Mouse (Mus musculus) lung, embryonic 16.5 days (tissue): ENCODE data around the gene Cnn1. TPM values are rescaled to one million over a fixed set of nuclear protein-coding genes. Genes with fewer than 3 reads are reported as not detected.

Source experiments
- ATAC-seq: fragments of 200-750 bp; cut with Nextera tagmentation; 2 replicates; pipeline ENCODE4 v1.8.0; 2017; ENCODE audit warnings: low read depth, mild to moderate bottlenecking, moderate library complexity
- H3K27ac ChIP-seq: fragments of 300-500 bp; sonication (generic); 2 replicates; pipeline ENCODE4 v1.5.1; 2014; ENCODE audit warnings: mild to moderate bottlenecking, control low read depth, low read length
- H3K27me3 ChIP-seq: fragments of 300-500 bp; sonication (generic); 2 replicates; pipeline ENCODE4 v1.6.1; 2014; ENCODE audit warnings: low read depth, low read length, mixed read lengths; ENCODE audit not compliant: control insufficient read depth, insufficient read depth
- H3K36me3 ChIP-seq: fragments of 300-500 bp; sonication (generic); 2 replicates; pipeline ENCODE4 v1.6.1; 2014; ENCODE audit warnings: low read length; ENCODE audit not compliant: control insufficient read depth, insufficient read depth
- H3K4me1 ChIP-seq: fragments of 300-500 bp; sonication (generic); replicated peaks from 2 replicates; pipeline ENCODE4 v1.6.1; 2014; ENCODE audit warnings: low read length, mixed read lengths; ENCODE audit not compliant: control insufficient read depth, insufficient read depth
- H3K4me2 ChIP-seq: fragments of 300-500 bp; sonication (generic); 2 replicates; pipeline ENCODE4 v1.6.1; 2014; ENCODE audit warnings: low read depth, low read length, control low read depth
- H3K4me3 ChIP-seq: fragments of 300-500 bp; sonication (generic); 2 replicates; pipeline ENCODE4 v1.5.1; 2014; ENCODE audit warnings: mild to moderate bottlenecking, low read length, control low read depth
- H3K9ac ChIP-seq: fragments of 300-500 bp; sonication (generic); 2 replicates; pipeline ENCODE4 v1.6.1; 2014; ENCODE audit warnings: low read length, control low read depth
- H3K9me3 ChIP-seq: fragments of 300-500 bp; sonication (generic); 2 replicates; pipeline ENCODE4 v1.6.1; 2016; ENCODE audit warnings: low read length; ENCODE audit not compliant: control insufficient read depth
- WGBS: fragments of 180-500 bp; shearing (Covaris S2); extraction: QIAGEN DNeasy Blood & Tissue Kit; methylation state at CpG from one replicate; pipeline ENCODE4 v1.1.7; 2014; 5-methylcytosine and 5-hydroxymethylcytosine counted together
- polyA plus RNA-seq: library from polyadenylated mRNA; unstranded; fragments of >200 nt; fragmentation: Nextera tagmentation; extraction: Ambion mirVana; gene quantifications from 2 replicates; pipeline ENCODE4 v1.2.1, GENCODE M21; 2015

Gene Cnn1
- 44.6 and 49.5 TPM in 2 replicates for polyA plus RNA-seq

GRCm38 (mm10) chr9:22098993-22099696, at the start of gene Cnn1:
TSS of gene Cnn1 (plus strand) at chr9:22099216.
- H3K27ac ChIP-seq, result no peak within 1 kb of the TSS
- H3K9ac ChIP-seq, result no peak within 1 kb of the TSS
- no peaks in the 10 kb centered on the region; the same call in 1 of the 2 replicates for H3K4me1 ChIP-seq

GRCm38 (mm10) chr9:22049315-22049714, 49.7 kb upstream of the Cnn1 start:
- Histone ChIP-seq H3K36me3 (no peaks in the 10 kb centered on the region), H3K27ac (no peak overlapping the region), H3K9me3 (no peaks in the 10 kb centered on the region), H3K9ac (no peak overlapping the region), H3K4me1 (peaks cover 15% of the 10 kb centered on the region; the same call in 1 of the 2 replicates), H3K4me3 (no peak overlapping the region), H3K4me2 (no peak overlapping the region), H3K27me3 (peaks cover 52% of the 10 kb centered on the region)
- WGBS, result 64% methylated on average over 11 of the region's 11 CpGs
- ATAC-seq, result no peak

More at GRCm38 (mm10) chr9:22098993-22099696, at the start of gene Cnn1:
- peaks cover 9% of the 10 kb centered on the region; the same call in 1 of the 2 replicates for H3K27me3 ChIP-seq
- no peak within 1 kb of the TSS for H3K4me3 ChIP-seq
- H3K36me3 ChIP-seq, result no peaks in the 10 kb centered on the region
- 4% methylated on average over 14 of the region's 14 CpGs for WGBS
- ATAC-seq, result peak; percentile 39
- peak within 1 kb of the TSS; percentile 14; the same call in 1 of the 2 replicates for H3K4me2 ChIP-seq
- no peaks in the 10 kb centered on the region for H3K9me3 ChIP-seq

GRCm38 (mm10) chr9:22049721-22050270, 49.2 kb upstream of the Cnn1 start:
- H3K27ac ChIP-seq, result no peak overlapping the region
- H3K4me3 ChIP-seq, result no peak overlapping the region
- 50% methylated on average over 4 of the region's 4 CpGs for WGBS
- H3K4me1 ChIP-seq, result peaks cover 18% of the 10 kb centered on the region; the same call in 1 of the 2 replicates
- ATAC-seq, result no peak
- H3K9ac ChIP-seq, result no peak overlapping the region
- peaks cover 55% of the 10 kb centered on the region for H3K27me3 ChIP-seq
- no peaks in the 10 kb centered on the region for H3K9me3 ChIP-seq
- H3K4me2 ChIP-seq, result no peak overlapping the region
- H3K36me3 ChIP-seq, result no peaks in the 10 kb centered on the region

GRCm38 (mm10) chr9:22050351-22050889, 48.6 kb upstream of the Cnn1 start:
- ATAC-seq, result peak; percentile 65; the same call in 1 of the 2 replicates
- peak overlapping the region; percentile 53 for H3K4me2 ChIP-seq
- H3K4me3 ChIP-seq, result peak overlapping the region; percentile 37
- no peak overlapping the region for H3K9ac ChIP-seq
- H3K27me3 ChIP-seq, result peaks cover 55% of the 10 kb centered on the region
- H3K36me3 ChIP-seq, result no peaks in the 10 kb centered on the region
- H3K4me1 ChIP-seq, result peaks cover 18% of the 10 kb centered on the region; the same call in 1 of the 2 replicates
- WGBS, result 1% methylated on average over 43 of the region's 43 CpGs
- no peaks in the 10 kb centered on the region for H3K9me3 ChIP-seq
- H3K27ac ChIP-seq, result no peak overlapping the region

GRCm38 (mm10) chr9:22051161-22051957, 47.7 kb upstream of the Cnn1 start:
- Histone ChIP-seq H3K27me3 (peaks cover 55% of the 10 kb centered on the region), H3K9ac (no peak overlapping the region), H3K36me3 (no peaks in the 10 kb centered on the region), H3K4me1 (peaks cover 18% of the 10 kb centered on the region; the same call in 1 of the 2 replicates), H3K4me3 (peak overlapping the region; percentile 37), H3K4me2 (peak overlapping the region; percentile 53), H3K27ac (no peak overlapping the region), H3K9me3 (no peaks in the 10 kb centered on the region)
- 3% methylated on average over 40 of the region's 67 CpGs for WGBS
- no peak for ATAC-seq

GRCm38 (mm10) chr9:22051958-22052254, 47.1 kb upstream of the Cnn1 start, which contains the start of gene Elavl3:
TSS of gene Elavl3 (minus strand) at chr9:22052023.
- Histone ChIP-seq H3K27me3 (peaks cover 55% of the 10 kb centered on the region), H3K27ac (no peak within 1 kb of the TSS), H3K9ac (no peak within 1 kb of the TSS), H3K4me1 (peaks cover 18% of the 10 kb centered on the region; the same call in 1 of the 2 replicates), H3K9me3 (no peaks in the 10 kb centered on the region), H3K4me3 (peak within 1 kb of the TSS; percentile 37), H3K36me3 (no peaks in the 10 kb centered on the region; the same call in 1 of the 2 replicates), H3K4me2 (peak within 1 kb of the TSS; percentile 53)
- no peak for ATAC-seq
- 1% methylated on average over 24 of the region's 28 CpGs for WGBS

GRCm38 (mm10) chr9:22053657-22054056, 45.4 kb upstream of the Cnn1 start:
- Histone ChIP-seq H3K27me3 (peaks cover 55% of the 10 kb centered on the region), H3K27ac (no peak overlapping the region), H3K4me1 (peaks cover 18% of the 10 kb centered on the region; the same call in 1 of the 2 replicates), H3K4me3 (no peak overlapping the region), H3K9me3 (no peaks in the 10 kb centered on the region), H3K9ac (no peak overlapping the region), H3K4me2 (no peak overlapping the region), H3K36me3 (peaks cover 12% of the 10 kb centered on the region)
- WGBS, result 22% methylated on average over 7 of the region's 7 CpGs
- ATAC-seq, result no peak

- peaks cover 16% of the 10 kb centered on the region for H3K36me3 ChIP-seq
- no peak overlapping the region for H3K9ac ChIP-seq
- H3K9me3 ChIP-seq, result no peaks in the 10 kb centered on the region
- WGBS, result 3% methylated on average over 32 of the region's 32 CpGs
- peaks cover 18% of the 10 kb centered on the region; the same call in 1 of the 2 replicates for H3K4me1 ChIP-seq
- peak; percentile 27; the same call in 1 of the 2 replicates for ATAC-seq
- H3K4me3 ChIP-seq, result no peak overlapping the region
- no peak overlapping the region for H3K27ac ChIP-seq
- 0 out of 2 replicates have a peak overlapping the region, but pooled peaks have one; percentile 9 for H3K4me2 ChIP-seq
- H3K27me3 ChIP-seq, result peaks cover 49% of the 10 kb centered on the region
Observed at GRCm38 (mm10) chr9:22054411-22055076, 44.5 kb upstream of the Cnn1 start.
